Mouse (Mus musculus): ENCODE measurements at regions not wholly inside any gene's neighbourhood (a gene's known extent, or its start where the extent isn't known, plus 50 kb on each side); places are given as distances from the start of the nearest gene placed in this dataset.

- in situ Hi-C loops (cut with MboI; ENCODE audit: low sequenced_read_pairs), result no loop called here
These were observed 158.4 kb downstream of the Ly86 start for GRCm38 (mm10) chr13:37503449-37503848.

GRCm38 (mm10) chr13:37503898-37504297 lies 158.9 kb downstream of the Ly86 start:
- in situ Hi-C loops (cut with MboI; ENCODE audit: low sequenced_read_pairs), result no loop called here

- in situ Hi-C loops (cut with MboI; ENCODE audit: low sequenced_read_pairs), result no loop called here
These were observed 159.4 kb downstream of the Ly86 start for GRCm38 (mm10) chr13:37504373-37504772.

GRCm38 (mm10) chr13:37505617-37506016 lies 160.6 kb downstream of the Ly86 start:
- in situ Hi-C loops (cut with MboI; ENCODE audit: low sequenced_read_pairs), result no loop called here

- in situ Hi-C loops (cut with MboI; ENCODE audit: low sequenced_read_pairs), result no loop called here
These were observed 161.0 kb downstream of the Ly86 start for GRCm38 (mm10) chr13:37506046-37506445.

GRCm38 (mm10) chr13:37506701-37507100 lies 161.7 kb downstream of the Ly86 start:
- in situ Hi-C loops (cut with MboI; ENCODE audit: low sequenced_read_pairs), result no loop called here

GRCm38 (mm10) chr13:37507146-37507545 lies 162.1 kb downstream of the Ly86 start:
- in situ Hi-C loops (cut with MboI; ENCODE audit: low sequenced_read_pairs), result no loop called here

GRCm38 (mm10) chr13:37508385-37509351 lies 163.7 kb downstream of the Ly86 start:
- in situ Hi-C loops (cut with MboI; ENCODE audit: low sequenced_read_pairs), result no loop called here

- in situ Hi-C loops (cut with MboI; ENCODE audit: low sequenced_read_pairs), result no loop called here
These were observed 164.4 kb downstream of the Ly86 start for GRCm38 (mm10) chr13:37509352-37509851.

- in situ Hi-C loops (cut with MboI; ENCODE audit: low sequenced_read_pairs), result no loop called here
These were observed 165.5 kb downstream of the Ly86 start for GRCm38 (mm10) chr13:37510511-37510910.

GRCm38 (mm10) chr13:37511006-37511405 lies 166.0 kb downstream of the Ly86 start:
- in situ Hi-C loops (cut with MboI; ENCODE audit: low sequenced_read_pairs), result no loop called here

- in situ Hi-C loops (cut with MboI; ENCODE audit: low sequenced_read_pairs), result no loop called here
These were observed 166.4 kb downstream of the Ly86 start for GRCm38 (mm10) chr13:37511406-37511805.

- in situ Hi-C loops (cut with MboI; ENCODE audit: low sequenced_read_pairs), result no loop called here
These were observed 167.8 kb downstream of the Ly86 start for GRCm38 (mm10) chr13:37512781-37513180.

- in situ Hi-C loops (cut with MboI; ENCODE audit: low sequenced_read_pairs), result no loop called here
These were observed 168.3 kb downstream of the Ly86 start for GRCm38 (mm10) chr13:37513206-37513904.

- in situ Hi-C loops (cut with MboI; ENCODE audit: low sequenced_read_pairs), result no loop called here
These were observed 169.0 kb downstream of the Ly86 start for GRCm38 (mm10) chr13:37513905-37514607.

- in situ Hi-C loops (cut with MboI; ENCODE audit: low sequenced_read_pairs), result no loop called here
These were observed 169.8 kb downstream of the Ly86 start for GRCm38 (mm10) chr13:37514641-37515305.

- in situ Hi-C loops (cut with MboI; ENCODE audit: low sequenced_read_pairs), result no loop called here
These were observed 172.2 kb downstream of the Ly86 start for GRCm38 (mm10) chr13:37517055-37517807.

- in situ Hi-C loops (cut with MboI; ENCODE audit: low sequenced_read_pairs), result no loop called here
These were observed 174.9 kb downstream of the Ly86 start for GRCm38 (mm10) chr13:37519948-37520347.

GRCm38 (mm10) chr13:37525097-37525726 lies 180.2 kb downstream of the Ly86 start:
- in situ Hi-C loops (cut with MboI; ENCODE audit: low sequenced_read_pairs), result no loop called here
